Mouse (Mus musculus) liver, adult 2 months (tissue): ENCODE results near the gene Ckap4.

Experiments used
- CTCF ChIP-seq: fragments of 200-500 bp; IDR thresholded peaks from 2 replicates; pipeline ENCODE4 v1.5.1; 2011; ENCODE audit warnings: low read depth, low read length, control low read depth
- POLR2A ChIP-seq: fragments of 200-500 bp; IDR thresholded peaks from 2 replicates; pipeline ENCODE4 v1.6.1; 2011; ENCODE audit warnings: low read length, control low read depth; ENCODE audit not compliant: insufficient read depth; ENCODE audit errors: extremely low read depth

GRCm38 (mm10) chr10:84578738-84579137 is 44.9 kb upstream of the Ckap4 start:
- TF ChIP-seq CTCF (no peak), POLR2A (no peak)
